In the genomic region with DNA sequence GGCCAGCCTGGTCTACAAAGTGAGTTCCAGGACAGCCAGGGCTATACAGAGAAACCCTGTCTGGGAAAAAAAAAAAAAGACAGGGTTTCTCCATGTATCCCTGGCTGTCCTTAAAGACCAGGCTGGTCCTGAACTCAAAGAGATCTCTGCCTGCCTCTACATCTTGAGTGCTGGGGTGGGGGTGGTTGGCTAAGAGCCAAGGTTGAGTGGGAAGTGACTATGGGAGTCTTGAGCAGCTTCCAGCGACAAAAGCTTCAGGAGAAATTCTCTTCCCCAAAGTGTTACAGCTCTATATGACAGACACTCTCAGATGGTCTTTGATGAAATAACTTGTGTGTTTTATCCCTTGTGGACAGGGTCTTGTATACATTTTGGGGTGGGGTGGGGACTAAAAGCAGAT, we compare ENCODE assay signal across 15 mouse cellular contexts.
"Had no signal": no experiment of that assay in that cellular context is flagged by ENCODE, and none has a peak within 500 bp of the region (broad histone marks: within the 10 kb centered on the region; RNA-seq: fewer than 3 reads in every experiment).

No protein-coding gene starts in this region.

- DNase-seq: kidney, adult 2 months; kidney, postnatal 10 days; kidney, postnatal 36 days; layer of hippocampus, postnatal 36 days; liver; lung, adult 18-20 months; lung, postnatal 10 days; lung, postnatal 4 days; midbrain, embryonic 14.5 days; retina, postnatal 1 day; spleen, adult 18-20 months; thymus, adult 18-20 months; thymus, postnatal 36 days had no signal

- ATAC-seq: intestine, postnatal 0 days; liver, embryonic 12.5 days had no signal
